Mouse (Mus musculus) induced T-regulatory cell, adult 2 months (primary cell): ENCODE results near the gene Tmem127.
"Not testable (repeated sequence)": the region's sequence is repeated elsewhere in the genome, so short reads cannot be mapped to it uniquely, and the experiment has no call there.

Experiments
- DNase-seq: peaks from one replicate; pipeline ENCODE4 v3.0.0-alpha.2; 2012; ENCODE audit warnings: low read depth

Tmem127 gene

GRCm38 (mm10) chr2:127247592-127248333 lies at the start of gene Tmem127, which contains the start of gene Ciao1:
Tmem127 (plus strand) TSS chr2:127247908.
Ciao1 (minus strand) TSS chr2:127247816.
- peak; percentile 99 for DNase-seq

- DNase-seq, result peak; percentile 87
These were observed 42.8 kb upstream of the Tmem127 start for GRCm38 (mm10) chr2:127204932-127205331.

- not testable (repeated sequence) for DNase-seq
These were observed 41.8 kb upstream of the Tmem127 start for GRCm38 (mm10) chr2:127205936-127206335.

- no peak for DNase-seq
These were observed 40.8 kb upstream of the Tmem127 start for GRCm38 (mm10) chr2:127206916-127207315.

- peak; percentile 99 for DNase-seq
These were observed 39.9 kb upstream of the Tmem127 start, which contains the start of the genes 1810024B03Rik and Snrnp200 for GRCm38 (mm10) chr2:127207547-127208451. 1810024B03Rik (minus strand) TSS chr2:127208280. Snrnp200 (plus strand) TSS chr2:127208386.

- no peak for DNase-seq
These were observed 39.3 kb upstream of the Tmem127 start for GRCm38 (mm10) chr2:127208452-127208769.

GRCm38 (mm10) chr2:127210701-127211100 lies 37.0 kb upstream of the Tmem127 start:
- DNase-seq, result no peak

- no peak for DNase-seq
These were observed 30.0 kb upstream of the Tmem127 start for GRCm38 (mm10) chr2:127217746-127218145.

- DNase-seq, result peak; percentile 18
These were observed 22.4 kb upstream of the Tmem127 start for GRCm38 (mm10) chr2:127225261-127225660.

GRCm38 (mm10) chr2:127237897-127238610 lies 9.7 kb upstream of the Tmem127 start:
- DNase-seq, result no peak

- DNase-seq, result no peak
These were observed 7.6 kb upstream of the Tmem127 start for GRCm38 (mm10) chr2:127240065-127240464.

- DNase-seq, result peak; percentile 46
These were observed 761 bp downstream of the Tmem127 start for GRCm38 (mm10) chr2:127248334-127249004.

GRCm38 (mm10) chr2:127250291-127251008 lies 2.7 kb downstream of the Tmem127 start:
- DNase-seq, result no peak

- no peak for DNase-seq
These were observed 3.7 kb downstream of the Tmem127 start for GRCm38 (mm10) chr2:127251457-127251856.

GRCm38 (mm10) chr2:127251880-127252527 lies 4.3 kb downstream of the Tmem127 start:
- no peak for DNase-seq

GRCm38 (mm10) chr2:127252787-127253186 lies 5.1 kb downstream of the Tmem127 start:
- no peak for DNase-seq

- no peak for DNase-seq
These were observed 7.0 kb downstream of the Tmem127 start for GRCm38 (mm10) chr2:127254604-127255134.

- DNase-seq, result no peak
These were observed 7.6 kb downstream of the Tmem127 start for GRCm38 (mm10) chr2:127255294-127255693.

GRCm38 (mm10) chr2:127259340-127259739 lies 11.6 kb downstream of the Tmem127 start:
- no peak for DNase-seq

GRCm38 (mm10) chr2:127262480-127262879 lies 14.8 kb downstream of the Tmem127 start:
- no peak for DNase-seq
